In genomic region chr2:136745327-136745994, GRCm38 (mm10) we compare ENCODE assay signal across 19 mouse cellular contexts. TPM values are rescaled to one million over a fixed set of nuclear protein-coding genes. Genes with fewer than 3 reads are reported as not detected.
DNase-seq lines count a peak whose midpoint lies in the region; ATAC-seq lines count a peak whose summit lies in the region.
"Had no signal": no experiment of that assay in that cellular context is flagged by ENCODE, and none has a peak within 500 bp of the region (broad histone marks: within the 10 kb centered on the region; RNA-seq: fewer than 3 reads in every experiment).

No protein-coding gene starts in this region.

- WGBS in hindbrain, embryonic 12.5 days = 64% methylated on average over 7 of the region's 7 CpGs
- 49% methylated on average over 7 of the region's 7 CpGs for WGBS in hindbrain, embryonic 16.5 days
- whole genome bisulfite sequencing in neural tube, embryonic 13.5 days = 47% methylated on average over 7 of the region's 7 CpGs
- 23% methylated on average over 7 of the region's 7 CpGs for WGBS in intestine, embryonic 16.5 days

- H3K27me3 ChIP-seq in hindbrain, embryonic 12.5 days = no peaks in the 10 kb centered on the region
- no peaks in the 10 kb centered on the region for H3K27me3 ChIP-seq in hindbrain, embryonic 16.5 days (replicated peaks; ENCODE audit: control insufficient read depth, insufficient read depth, low read length)
- H3K27me3 ChIP-seq in neural tube, embryonic 13.5 days = no peaks in the 10 kb centered on the region
- no peaks in the 10 kb centered on the region for H3K27me3 ChIP-seq in intestine, embryonic 16.5 days (replicated peaks; ENCODE audit: control insufficient read depth, insufficient read depth, low read length)
- H3K27me3 ChIP-seq: heart, embryonic 15.5 days; limb, embryonic 15.5 days; liver, embryonic 15.5 days had no signal

- H3K36me3 ChIP-seq in hindbrain, embryonic 12.5 days = no peaks in the 10 kb centered on the region
- no peaks in the 10 kb centered on the region for H3K36me3 ChIP-seq in hindbrain, embryonic 16.5 days (ENCODE audit: control insufficient read depth, insufficient read depth, low read length)
- H3K36me3 ChIP-seq in neural tube, embryonic 13.5 days = no peaks in the 10 kb centered on the region
- H3K36me3 ChIP-seq in intestine, embryonic 16.5 days (ENCODE audit: control insufficient read depth, insufficient read depth, low read length) = no peaks in the 10 kb centered on the region
- H3K36me3 ChIP-seq: heart, embryonic 15.5 days; limb, embryonic 15.5 days; liver, embryonic 15.5 days had no signal

- no peak overlapping the region for H3K4me2 ChIP-seq in hindbrain, embryonic 12.5 days (replicated peaks)
- no peak overlapping the region for H3K4me2 ChIP-seq in hindbrain, embryonic 16.5 days (ENCODE audit: low read length)
- no peak overlapping the region for H3K4me2 ChIP-seq in neural tube, embryonic 13.5 days
- H3K4me2 ChIP-seq in intestine, embryonic 16.5 days (ENCODE audit: low read depth, low read length) = no peak overlapping the region
- H3K4me2 ChIP-seq: heart, embryonic 15.5 days; limb, embryonic 15.5 days; liver, embryonic 15.5 days had no signal

- no peak for DNase-seq in neural tube, embryonic 10.5 days (ENCODE audit: extremely low spot score, low spot score)
- DNase-seq in cerebellum, adult 9-11 months = no peak
- DNase-seq in cerebellum, adult 9-10 months = no peak
- DNase-seq: adrenal gland, postnatal 25 days; B cell, adult 2 months; heart, adult 11 months; heart, postnatal 4 days; kidney, adult 2 months; kidney, postnatal 14 days; right cerebral cortex, postnatal 25 days had no signal

- H3K4me1 ChIP-seq in hindbrain, embryonic 12.5 days = peaks cover 5% of the 10 kb centered on the region; the same call in 1 of the 2 replicates
- peaks cover 2% of the 10 kb centered on the region; the same call in 1 of the 2 replicates for H3K4me1 ChIP-seq in hindbrain, embryonic 16.5 days (ENCODE audit: control insufficient read depth, insufficient read depth, low read depth, low read length)
- H3K4me1 ChIP-seq in neural tube, embryonic 13.5 days (replicated peaks) = peaks cover 19% of the 10 kb centered on the region
- peaks cover 3% of the 10 kb centered on the region; the same call in 1 of the 2 replicates for H3K4me1 ChIP-seq in intestine, embryonic 16.5 days (ENCODE audit: control insufficient read depth, insufficient read depth, low read length)
- H3K4me1 ChIP-seq: heart, embryonic 15.5 days; limb, embryonic 15.5 days; liver, embryonic 15.5 days had no signal

- H3K9ac ChIP-seq in hindbrain, embryonic 12.5 days = no peak overlapping the region
- no peak overlapping the region for H3K9ac ChIP-seq in hindbrain, embryonic 16.5 days (ENCODE audit: low read depth, low read length)
- H3K9ac ChIP-seq in neural tube, embryonic 13.5 days = no peak overlapping the region
- H3K9ac ChIP-seq in intestine, embryonic 16.5 days (ENCODE audit: low read depth, low read length) = no peak overlapping the region
- H3K9ac ChIP-seq: heart, embryonic 15.5 days; limb, embryonic 15.5 days; liver, embryonic 15.5 days had no signal

- 0 out of 2 replicates have a peak overlapping the region, but pooled peaks have one; percentile 12 for H3K27ac ChIP-seq in hindbrain, embryonic 12.5 days
- no peak overlapping the region for H3K27ac ChIP-seq in hindbrain, embryonic 16.5 days (ENCODE audit: low read depth, low read length)
- H3K27ac ChIP-seq in neural tube, embryonic 13.5 days (replicated peaks) = peak overlapping the region; percentile 11
- no peak overlapping the region; the same call in 1 of the 2 replicates for H3K27ac ChIP-seq in intestine, embryonic 16.5 days (ENCODE audit: low read length)
- H3K27ac ChIP-seq: heart, embryonic 15.5 days; limb, embryonic 15.5 days; liver, embryonic 15.5 days had no signal

- H3K4me3 ChIP-seq in hindbrain, embryonic 12.5 days = no peak overlapping the region
- no peak overlapping the region for H3K4me3 ChIP-seq in hindbrain, embryonic 16.5 days (ENCODE audit: low read length)
- H3K4me3 ChIP-seq in neural tube, embryonic 13.5 days = no peak overlapping the region
- no peak overlapping the region for H3K4me3 ChIP-seq in intestine, embryonic 16.5 days (ENCODE audit: low read length)
- H3K4me3 ChIP-seq: heart, embryonic 15.5 days; limb, embryonic 15.5 days; liver, embryonic 15.5 days had no signal

- ATAC-seq in hindbrain, embryonic 12.5 days (ENCODE audit: low FRiP score) = no peak
- no peak for ATAC-seq in hindbrain, embryonic 16.5 days
- no peak for ATAC-seq in neural tube, embryonic 13.5 days (ENCODE audit: low read depth)
- peak; percentile 92 for ATAC-seq in intestine, embryonic 16.5 days
- ATAC-seq: lung, postnatal 0 days had no signal

- no peaks in the 10 kb centered on the region for H3K9me3 ChIP-seq in hindbrain, embryonic 12.5 days (replicated peaks)
- no peaks in the 10 kb centered on the region for H3K9me3 ChIP-seq in hindbrain, embryonic 16.5 days (ENCODE audit: control insufficient read depth, low read length)
- H3K9me3 ChIP-seq in neural tube, embryonic 13.5 days = no peaks in the 10 kb centered on the region
- H3K9me3 ChIP-seq in intestine, embryonic 16.5 days (ENCODE audit: control insufficient read depth, low read length) = no peaks in the 10 kb centered on the region
- H3K9me3 ChIP-seq: heart, embryonic 15.5 days; limb, embryonic 15.5 days; liver, embryonic 15.5 days had no signal

RNA-seq across cellular contexts. Expression of gene Snap25, which starts 32.2 kb away (rescaled TPM):
- polyA plus RNA-seq in hindbrain, embryonic 12.5 days (2016; fragmentation: Nextera tagmentation; extraction: Ambion mirVana) = 56.9 and 69.7 TPM in 2 replicates
- polyA plus RNA-seq in hindbrain, embryonic 16.5 days (2015; fragmentation: Nextera tagmentation; extraction: Ambion mirVana) = 326 and 328 TPM in 2 replicates
- polyA plus RNA-seq in neural tube, embryonic 13.5 days (2015; fragmentation: Nextera tagmentation; extraction: Ambion mirVana) = 188 and 192 TPM in 2 replicates
- 8.0 and 9.2 TPM in 2 replicates for polyA plus RNA-seq in intestine, embryonic 16.5 days (2015; fragmentation: Nextera tagmentation; extraction: Ambion mirVana)
- polyA plus RNA-seq: spleen, adult 2 months had no signal

Comparison
In these comparisons a context has a peak if more than half of its experiments do, and no peak if none do; other contexts are left out.
1. H3K27ac ChIP-seq: peak in hindbrain, embryonic 12.5 days (single experiment) and neural tube, embryonic 13.5 days (single experiment); none in hindbrain, embryonic 16.5 days (single experiment) and intestine, embryonic 16.5 days (single experiment).